Mouse (Mus musculus): ENCODE measurements around the gene Gm16181. TPM values are rescaled to one million over a fixed set of nuclear protein-coding genes. Genes with fewer than 3 reads are reported as not detected.

Gene Gm16181
- 0.89 TPM in 1 of 2 replicates, not detected in the other for polyA plus RNA-seq (2014; fragmentation: Nextera tagmentation; extraction: Ambion mirVana)

DNA sequence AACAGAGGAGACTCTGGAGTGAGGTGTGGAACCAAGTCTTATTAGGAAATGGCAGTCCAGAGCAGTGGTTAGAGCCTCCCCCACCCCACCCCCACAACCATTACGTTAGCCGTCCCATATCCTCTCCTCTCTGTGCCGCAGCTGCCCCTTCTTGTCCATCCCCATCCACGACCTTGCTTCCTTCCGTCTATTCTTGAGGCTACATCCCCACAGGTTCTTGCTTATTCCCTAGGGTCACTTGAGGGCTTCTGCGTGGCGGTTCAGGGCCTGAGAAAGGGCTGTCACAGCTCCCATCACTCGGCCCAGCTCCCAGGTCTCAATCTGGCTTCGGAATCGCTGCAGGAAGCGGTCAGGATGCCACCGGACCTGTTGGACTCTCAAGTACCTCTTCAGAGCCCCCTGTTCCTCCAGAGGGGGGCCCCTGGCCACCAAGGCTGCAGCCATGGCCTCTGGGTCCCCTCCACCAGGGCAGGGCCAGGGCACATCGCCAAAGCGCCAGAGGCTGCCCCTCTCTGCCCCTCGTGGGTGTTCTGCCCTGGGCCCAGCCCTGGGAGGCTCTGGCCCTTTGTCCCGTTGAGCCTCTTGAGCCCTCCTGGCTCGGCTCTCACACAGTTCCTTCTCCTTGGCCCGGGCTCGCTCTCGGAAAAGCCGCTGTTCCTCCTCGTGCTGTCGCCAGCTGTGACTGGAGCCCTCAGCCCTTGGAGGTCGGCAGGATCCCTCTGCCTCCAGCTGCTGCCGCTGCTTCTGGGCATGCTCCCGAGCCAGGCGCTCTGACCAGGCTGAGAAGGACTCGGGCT is at the start of gene Gm16181:
Gene Gm16181, plus strand, starts transcription at position 679 of the 797 bp plus-strand sequence.
- H3K4me2 ChIP-seq (replicated peaks; ENCODE audit: low read depth, low read length) = no peak within 1 kb of the TSS
- ATAC-seq (ENCODE audit: low FRiP score, low TSS enrichment) = peak; percentile 41; the same call in 1 of the 2 replicates
- H3K4me3 ChIP-seq (ENCODE audit: low read length) = no peak within 1 kb of the TSS
- no peaks in the 10 kb centered on the region; the same call in 1 of the 2 replicates for H3K4me1 ChIP-seq (ENCODE audit: control insufficient read depth, insufficient read depth, low read length)
- no peak within 1 kb of the TSS for H3K9ac ChIP-seq (ENCODE audit: low read depth, low read length)
- H3K27ac ChIP-seq (ENCODE audit: low read depth, low read length) = peak within 1 kb of the TSS; percentile 51
- peaks cover 25% of the 10 kb centered on the region for H3K36me3 ChIP-seq (ENCODE audit: control insufficient read depth, insufficient read depth, low read length)
- H3K27me3 ChIP-seq (ENCODE audit: control insufficient read depth, insufficient read depth, low read length) = no peaks in the 10 kb centered on the region
- H3K9me3 ChIP-seq (ENCODE audit: control insufficient read depth, low read length) = no peaks in the 10 kb centered on the region
- WGBS = 72% methylated on average over 28 of the region's 28 CpGs

- H3K27ac ChIP-seq (ENCODE audit: low read depth, low read length) = no peak overlapping the region
Observed at GRCm38 (mm10) chr17:35172445-35173234, 48.0 kb upstream of the Gm16181 start.

GRCm38 (mm10) chr17:35173329-35173728 is 47.3 kb upstream of the Gm16181 start:
- Histone ChIP-seq H3K4me3 (ENCODE audit: low read length) (no peak overlapping the region), H3K27me3 (ENCODE audit: control insufficient read depth, insufficient read depth, low read length) (no peaks in the 10 kb centered on the region), H3K4me1 (ENCODE audit: control insufficient read depth, insufficient read depth, low read length) (no peaks in the 10 kb centered on the region), H3K9me3 (ENCODE audit: control insufficient read depth, low read length) (no peaks in the 10 kb centered on the region), H3K9ac (ENCODE audit: low read depth, low read length) (no peak overlapping the region), H3K27ac (ENCODE audit: low read depth, low read length) (no peak overlapping the region), H3K36me3 (ENCODE audit: control insufficient read depth, insufficient read depth, low read length) (no peaks in the 10 kb centered on the region), H3K4me2 (replicated peaks; ENCODE audit: low read depth, low read length) (no peak overlapping the region)
- no peak for ATAC-seq (ENCODE audit: low FRiP score, low TSS enrichment)
- 77% methylated on average over 3 of the region's 3 CpGs for WGBS

More at GRCm38 (mm10) chr17:35172445-35173234, 48.0 kb upstream of the Gm16181 start:
- H3K4me2 ChIP-seq (replicated peaks; ENCODE audit: low read depth, low read length) = no peak overlapping the region
- no peaks in the 10 kb centered on the region for H3K4me1 ChIP-seq (ENCODE audit: control insufficient read depth, insufficient read depth, low read length)
- H3K27me3 ChIP-seq (ENCODE audit: control insufficient read depth, insufficient read depth, low read length) = no peaks in the 10 kb centered on the region
- ATAC-seq (ENCODE audit: low FRiP score, low TSS enrichment) = no peak
- H3K4me3 ChIP-seq (ENCODE audit: low read length) = no peak overlapping the region
- 72% methylated on average over 11 of the region's 11 CpGs for WGBS
- H3K9me3 ChIP-seq (ENCODE audit: control insufficient read depth, low read length) = no peaks in the 10 kb centered on the region
- no peak overlapping the region for H3K9ac ChIP-seq (ENCODE audit: low read depth, low read length)
- H3K36me3 ChIP-seq (ENCODE audit: control insufficient read depth, insufficient read depth, low read length) = no peaks in the 10 kb centered on the region

DNA sequence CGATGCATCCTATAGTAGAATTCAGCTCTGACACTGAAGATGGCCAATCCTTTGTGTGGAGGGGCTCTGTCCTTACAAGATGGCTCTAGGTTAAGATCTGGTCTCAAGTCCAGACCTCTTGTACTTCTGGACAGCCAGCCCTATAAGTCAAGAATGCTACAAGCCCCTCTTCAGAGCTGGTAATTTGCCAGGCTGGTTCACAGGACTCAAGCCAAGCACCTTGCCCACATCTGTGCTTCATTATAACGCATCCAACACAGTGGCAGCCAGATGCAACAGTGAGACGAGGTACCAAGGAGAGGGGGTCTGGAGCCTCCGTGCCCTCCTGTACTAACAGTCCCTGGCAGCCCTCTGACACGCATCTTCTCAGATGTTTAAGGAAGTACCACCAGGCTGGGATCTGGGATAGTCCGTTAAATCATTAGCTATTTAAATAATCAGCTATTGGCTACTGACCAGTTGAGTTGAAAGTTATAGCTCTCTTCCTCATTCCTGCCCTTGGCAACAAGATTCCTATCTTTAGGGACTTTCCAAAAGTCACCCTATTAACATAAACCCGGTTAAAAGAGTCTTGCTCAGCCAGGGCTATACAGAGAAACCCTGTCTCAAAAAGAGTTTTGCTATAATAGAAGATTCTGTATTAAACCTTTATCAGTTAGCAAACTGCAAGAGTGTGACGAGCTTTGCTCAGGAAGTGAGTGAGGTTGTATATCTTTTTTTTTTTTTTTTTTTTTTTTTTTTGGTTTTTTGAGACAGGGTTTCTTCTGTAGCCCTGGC is 46.2 kb upstream of the Gm16181 start:
- no peaks in the 10 kb centered on the region for H3K27me3 ChIP-seq (ENCODE audit: control insufficient read depth, insufficient read depth, low read length)
- H3K4me2 ChIP-seq (replicated peaks; ENCODE audit: low read depth, low read length) = no peak overlapping the region
- H3K4me1 ChIP-seq (ENCODE audit: control insufficient read depth, insufficient read depth, low read length) = no peaks in the 10 kb centered on the region
- no peak for ATAC-seq (ENCODE audit: low FRiP score, low TSS enrichment)
- H3K4me3 ChIP-seq (ENCODE audit: low read length) = no peak overlapping the region
- H3K27ac ChIP-seq (ENCODE audit: low read depth, low read length) = no peak overlapping the region
- 67% methylated on average over 8 of the region's 8 CpGs for WGBS
- H3K9me3 ChIP-seq (ENCODE audit: control insufficient read depth, low read length) = no peaks in the 10 kb centered on the region
- H3K36me3 ChIP-seq (ENCODE audit: control insufficient read depth, insufficient read depth, low read length) = no peaks in the 10 kb centered on the region
- H3K9ac ChIP-seq (ENCODE audit: low read depth, low read length) = no peak overlapping the region

DNA sequence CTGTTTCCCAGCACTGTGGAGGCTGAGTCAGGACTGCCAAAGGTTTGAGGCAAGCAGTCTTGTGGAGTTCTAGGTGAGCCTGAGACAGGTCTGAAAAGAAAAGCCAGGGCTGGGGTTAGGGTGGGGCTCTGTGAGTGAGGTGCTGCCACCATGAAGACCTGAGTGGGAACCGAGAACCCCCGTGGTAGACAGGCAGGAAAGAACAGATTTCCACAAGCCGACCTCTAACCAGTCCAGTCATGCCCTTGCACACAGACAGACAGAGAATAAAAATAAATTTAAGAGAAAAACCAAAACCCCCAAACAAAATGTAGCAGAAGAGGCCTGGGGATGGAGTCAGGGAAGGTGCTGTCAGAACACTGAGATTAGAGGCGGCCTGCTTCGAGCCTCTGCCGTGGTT is 45.3 kb upstream of the Gm16181 start:
- no peak overlapping the region for H3K9ac ChIP-seq (ENCODE audit: low read depth, low read length)
- H3K27ac ChIP-seq (ENCODE audit: low read depth, low read length) = no peak overlapping the region
- H3K9me3 ChIP-seq (ENCODE audit: control insufficient read depth, low read length) = no peaks in the 10 kb centered on the region
- 67% methylated on average over 6 of the region's 6 CpGs for WGBS
- no peaks in the 10 kb centered on the region for H3K36me3 ChIP-seq (ENCODE audit: control insufficient read depth, insufficient read depth, low read length)
- H3K4me3 ChIP-seq (ENCODE audit: low read length) = no peak overlapping the region
- H3K4me2 ChIP-seq (replicated peaks; ENCODE audit: low read depth, low read length) = no peak overlapping the region
- no peaks in the 10 kb centered on the region for H3K27me3 ChIP-seq (ENCODE audit: control insufficient read depth, insufficient read depth, low read length)
- no peak for ATAC-seq (ENCODE audit: low FRiP score, low TSS enrichment)
- no peaks in the 10 kb centered on the region for H3K4me1 ChIP-seq (ENCODE audit: control insufficient read depth, insufficient read depth, low read length)

- no peak within 1 kb of the TSS for H3K4me3 ChIP-seq (ENCODE audit: low read length)
- H3K9ac ChIP-seq (ENCODE audit: low read depth, low read length) = no peak within 1 kb of the TSS
- H3K36me3 ChIP-seq (ENCODE audit: control insufficient read depth, insufficient read depth, low read length) = no peaks in the 10 kb centered on the region
- H3K4me2 ChIP-seq (replicated peaks; ENCODE audit: low read depth, low read length) = no peak within 1 kb of the TSS
- WGBS = 42% methylated on average over 2 of the region's 2 CpGs
- no peaks in the 10 kb centered on the region for H3K4me1 ChIP-seq (ENCODE audit: control insufficient read depth, insufficient read depth, low read length)
- no peaks in the 10 kb centered on the region for H3K9me3 ChIP-seq (ENCODE audit: control insufficient read depth, low read length)
- no peaks in the 10 kb centered on the region for H3K27me3 ChIP-seq (ENCODE audit: control insufficient read depth, insufficient read depth, low read length)
- no peak for ATAC-seq (ENCODE audit: low FRiP score, low TSS enrichment)
- H3K27ac ChIP-seq (ENCODE audit: low read depth, low read length) = no peak within 1 kb of the TSS
Observed at GRCm38 (mm10) chr17:35175968-35176367, 44.7 kb upstream of the Gm16181 start, which contains the start of gene Aif1. Gene Aif1 (minus strand): TSS chr17:35176068.

GRCm38 (mm10) chr17:35178528-35178927 is 42.1 kb upstream of the Gm16181 start:
- no peak overlapping the region for H3K4me3 ChIP-seq (ENCODE audit: low read length)
- no peaks in the 10 kb centered on the region for H3K36me3 ChIP-seq (ENCODE audit: control insufficient read depth, insufficient read depth, low read length)
- H3K27me3 ChIP-seq (ENCODE audit: control insufficient read depth, insufficient read depth, low read length) = no peaks in the 10 kb centered on the region
- H3K4me2 ChIP-seq (replicated peaks; ENCODE audit: low read depth, low read length) = no peak overlapping the region
- H3K9ac ChIP-seq (ENCODE audit: low read depth, low read length) = no peak overlapping the region
- H3K4me1 ChIP-seq (ENCODE audit: control insufficient read depth, insufficient read depth, low read length) = no peaks in the 10 kb centered on the region
- no peak overlapping the region for H3K27ac ChIP-seq (ENCODE audit: low read depth, low read length)
- no peaks in the 10 kb centered on the region for H3K9me3 ChIP-seq (ENCODE audit: control insufficient read depth, low read length)
- WGBS = 19% methylated on average over 5 of the region's 5 CpGs
- peak; percentile 82 for ATAC-seq (ENCODE audit: low FRiP score, low TSS enrichment)

- Histone ChIP-seq H3K4me1 (ENCODE audit: control insufficient read depth, insufficient read depth, low read length) (no peaks in the 10 kb centered on the region), H3K9me3 (ENCODE audit: control insufficient read depth, low read length) (no peaks in the 10 kb centered on the region), H3K4me2 (replicated peaks; ENCODE audit: low read depth, low read length) (no peak overlapping the region), H3K27me3 (ENCODE audit: control insufficient read depth, insufficient read depth, low read length) (no peaks in the 10 kb centered on the region), H3K4me3 (ENCODE audit: low read length) (no peak overlapping the region), H3K27ac (ENCODE audit: low read depth, low read length) (no peak overlapping the region), H3K36me3 (ENCODE audit: control insufficient read depth, insufficient read depth, low read length) (no peaks in the 10 kb centered on the region), H3K9ac (ENCODE audit: low read depth, low read length) (no peak overlapping the region)
- WGBS = 88% methylated on average over 5 of the region's 5 CpGs
- ATAC-seq (ENCODE audit: low FRiP score, low TSS enrichment) = no peak
Observed at GRCm38 (mm10) chr17:35180093-35180492, 40.5 kb upstream of the Gm16181 start.

Data from kidney, embryonic 14.5 days (tissue).